ENCODE assay signal across 10 mouse cellular contexts in the genomic region with DNA sequence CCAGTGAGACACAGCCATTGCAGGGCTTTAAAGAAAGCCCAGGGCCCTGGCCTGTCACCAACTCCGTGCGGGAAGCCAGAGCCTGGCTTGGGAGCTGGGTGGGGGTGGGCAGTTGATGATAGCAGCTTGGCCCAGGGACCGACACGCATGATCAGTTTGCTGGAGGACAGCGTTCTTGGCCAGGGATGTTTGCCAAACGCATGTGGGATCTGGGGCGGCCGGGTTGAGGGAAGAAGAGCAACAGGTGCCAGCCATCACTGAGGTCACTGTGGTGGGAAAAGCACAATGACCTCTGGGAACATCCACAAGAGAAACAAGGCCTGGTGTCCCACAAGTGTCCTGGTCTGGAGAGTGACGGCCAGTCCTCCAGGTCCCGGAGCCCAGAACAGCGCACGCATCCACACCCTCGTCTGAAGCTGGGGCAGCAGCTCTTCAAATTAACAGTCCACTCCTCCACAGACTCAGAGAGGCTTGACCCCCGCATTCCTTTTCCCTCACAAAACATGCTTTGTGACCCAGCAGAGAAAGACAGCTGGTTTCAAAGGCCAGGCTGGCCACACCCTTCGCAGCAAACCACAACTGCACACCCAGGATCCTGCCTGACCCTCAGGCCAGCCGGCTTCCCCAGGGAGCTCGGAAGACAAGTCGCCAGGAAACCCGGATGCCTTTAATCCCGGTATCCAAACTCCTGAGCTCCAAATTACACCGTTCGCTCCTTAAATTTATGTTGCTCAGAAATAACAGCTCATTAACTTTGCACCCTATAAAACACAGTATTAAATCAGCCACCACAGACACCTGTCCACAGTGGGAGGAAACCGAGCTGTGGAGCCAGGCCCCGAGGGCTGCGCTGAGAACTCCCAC. TPM values are rescaled to one million over a fixed set of nuclear protein-coding genes. Genes with fewer than 3 reads are reported as not detected.
A peak's percentile ranks its signal among the peaks of the same experiment; 100 is the strongest.
DNase-seq lines count a peak whose midpoint lies in the region; ATAC-seq and TF ChIP-seq lines count a peak whose summit lies in the region.
"Had no signal": no experiment of that assay in that cellular context is flagged by ENCODE, and none has a peak within 500 bp of the region (broad histone marks: within the 10 kb centered on the region; RNA-seq: fewer than 3 reads in every experiment).

No protein-coding gene starts in this region.

- no peak for ATAC-seq in megakaryocyte, adult 5-6 weeks (ENCODE audit: poor library complexity, severe bottlenecking)
- no peak for ATAC-seq in erythroid progenitor cell, adult 5-6 weeks (replicated peaks; ENCODE audit: low FRiP score, poor library complexity, severe bottlenecking)

- no peaks in the 10 kb centered on the region for H3K36me3 ChIP-seq in myocyte (ENCODE audit: control insufficient read depth, insufficient read depth)
- H3K36me3 ChIP-seq: neural tube, embryonic 13.5 days had no signal

- no peak overlapping the region for H3K4me3 ChIP-seq in myocyte
- H3K4me3 ChIP-seq: neural tube, embryonic 13.5 days had no signal

- H3K27me3 ChIP-seq in myocyte (ENCODE audit: control insufficient read depth, insufficient read depth, insufficient read length): peaks cover under 1% of the 10 kb centered on the region

- peak overlapping the region; percentile 61 for H3K4me2 ChIP-seq in myocyte (ENCODE audit: low read depth)
- H3K4me2 ChIP-seq: neural tube, embryonic 13.5 days had no signal

- peak; percentile 35 for DNase-seq in ovary, postnatal 14 days (ENCODE audit: low spot score)
- DNase-seq in ovary, postnatal 36 days (ENCODE audit: low spot score): no peak
- peak; percentile 51 for DNase-seq in gastrocnemius, adult 18-20 months (ENCODE audit: low spot score)
- peak; percentile 73 for DNase-seq in kidney, adult 11 months
- DNase-seq in adrenal gland, postnatal 4 days (ENCODE audit: low spot score in 2 of 2): no peak

- no peaks in the 10 kb centered on the region for H3K79me2 ChIP-seq in myocyte (ENCODE audit: control insufficient read depth, insufficient read depth)

- TF ChIP-seq POLR2A in myocyte (IDR thresholded peaks at IDR 0.05; ENCODE audit: insufficient read length, low read depth): no peak

- H3ac ChIP-seq in myocyte (ENCODE audit: control insufficient read depth, insufficient read length): no peak overlapping the region

TF ChIP-seq in myocyte, 11 proteins besides CTCF, POLR2A, EP300 and RAD21:
- TF ChIP-seq TCF12 (IDR thresholded peaks at IDR 0.05; ENCODE audit: insufficient read depth, poor library complexity, severe bottlenecking) (peak; percentile 90), SRF (IDR thresholded peaks at IDR 0.05; ENCODE audit: control insufficient read depth, insufficient read length, low read depth) (peak; percentile 38), USF1 (IDR thresholded peaks at IDR 0.05; ENCODE audit: low read depth) (no peak), MYOD1 (IDR thresholded peaks at IDR 0.05; ENCODE audit: control insufficient read depth in 1 of 3, insufficient read length in 2 of 3, low read depth in 2 of 3) (peak; percentile 62 to 97 (median 94)), MAX (IDR thresholded peaks at IDR 0.05; ENCODE audit: low read depth) (no peak), TCF3 (IDR thresholded peaks at IDR 0.05; ENCODE audit: insufficient read length, low read depth) (peak; percentile 90), REST (IDR thresholded peaks at IDR 0.05; ENCODE audit: insufficient read depth, insufficient read length) (no peak), MYOG (IDR thresholded peaks at IDR 0.05; ENCODE audit: control insufficient read depth in 1 of 3, insufficient read depth in 1 of 3, insufficient read length in 2 of 3, low read depth in 2 of 3) (peak; percentile 81 to 94 (median 86))

RNA-seq across cellular contexts. Expression of gene Card10, which starts 6.4 kb away (rescaled TPM):
- 1 to 10 TPM; 4.1 to 6.5 TPM for total RNA-seq in gastrocnemius, adult 18-20 months (2021)
- 1.4 TPM for polyA plus RNA-seq in myocyte (2012; fragmentation: generic; extraction: Trizol)
- 10 to 100 TPM; 11.8 to 14.5 TPM for total RNA-seq in adrenal gland, postnatal 4 days (2021)
- 2.3 and 2.7 TPM in 2 replicates for total RNA-seq in megakaryocyte, adult 5-6 weeks (2015)
- total RNA-seq in megakaryocyte, adult 5-6 weeks (2017): 0.92 and 1.1 TPM in 2 replicates
- total RNA-seq in erythroid progenitor cell, adult 5-6 weeks (2015; ENCODE audit: low replicate concordance): 0.42 and 0.72 TPM in 2 replicates
- not detected in 2 replicates for total RNA-seq in erythroid progenitor cell, adult 5-6 weeks (2017; ENCODE audit: low replicate concordance)

RNA-seq across cellular contexts. Expression of gene Mfng, which starts 23.2 kb away (rescaled TPM):
- 1 to 10 TPM; 1.8 to 3.6 TPM for total RNA-seq in gastrocnemius, adult 18-20 months (2021)
- polyA plus RNA-seq in myocyte (2012; fragmentation: generic; extraction: Trizol): 0.06 TPM
- 10 to 100 TPM; 18.3 to 20.0 TPM for total RNA-seq in adrenal gland, postnatal 4 days (2021)
- 8.8 and 9.8 TPM in 2 replicates for total RNA-seq in megakaryocyte, adult 5-6 weeks (2015)
- total RNA-seq in megakaryocyte, adult 5-6 weeks (2017): 5.7 and 5.8 TPM in 2 replicates
- total RNA-seq in erythroid progenitor cell, adult 5-6 weeks (2015; ENCODE audit: low replicate concordance): 1.7 and 1.8 TPM in 2 replicates
- 2.3 TPM in 1 of 2 replicates, not detected in the other for total RNA-seq in erythroid progenitor cell, adult 5-6 weeks (2017; ENCODE audit: low replicate concordance)

RNA-seq across cellular contexts. Expression of gene Cdc42ep1, which starts 46.0 kb away (rescaled TPM):
- 1 to 10 TPM; 5.2 to 9.5 TPM for total RNA-seq in gastrocnemius, adult 18-20 months (2021)
- polyA plus RNA-seq in myocyte (2012; fragmentation: generic; extraction: Trizol): 76.0 TPM
- 10 to 100 TPM; 56.7 to 59.1 TPM for total RNA-seq in adrenal gland, postnatal 4 days (2021)
- not detected in 2 replicates for total RNA-seq in megakaryocyte, adult 5-6 weeks (2015)
- total RNA-seq in megakaryocyte, adult 5-6 weeks (2017): 0.26 TPM in 1 of 2 replicates, not detected in the other
- total RNA-seq in erythroid progenitor cell, adult 5-6 weeks (2015; ENCODE audit: low replicate concordance): not detected in 2 replicates
- total RNA-seq in erythroid progenitor cell, adult 5-6 weeks (2017; ENCODE audit: low replicate concordance): not detected in 2 replicates

RNA-seq across cellular contexts. Expression of gene Lgals2, which starts 58.9 kb away (rescaled TPM):
- not detected for total RNA-seq in gastrocnemius, adult 18-20 months (2021)
- polyA plus RNA-seq in myocyte (2012; fragmentation: generic; extraction: Trizol): 2.2 TPM
- 1 to 10 TPM; 2.6 to 2.9 TPM for total RNA-seq in adrenal gland, postnatal 4 days (2021)
- not detected in 2 replicates for total RNA-seq in megakaryocyte, adult 5-6 weeks (2015)
- 0.26 TPM in 1 of 2 replicates, not detected in the other for total RNA-seq in megakaryocyte, adult 5-6 weeks (2017)
- total RNA-seq in erythroid progenitor cell, adult 5-6 weeks (2015; ENCODE audit: low replicate concordance): not detected in 2 replicates
- total RNA-seq in erythroid progenitor cell, adult 5-6 weeks (2017; ENCODE audit: low replicate concordance): not detected in 2 replicates
- total RNA-seq: layer of hippocampus, postnatal 25 days had no signal
- polyA plus RNA-seq: neural tube, embryonic 13.5 days had no signal

Comparison
In these comparisons a context has a peak if more than half of its experiments do, and no peak if none do; other contexts are left out.
1. DNase-seq: peak in ovary, postnatal 14 days (single experiment), gastrocnemius, adult 18-20 months (single experiment) and kidney, adult 11 months (single experiment); none in ovary, postnatal 36 days (single experiment) and adrenal gland, postnatal 4 days (0 of 2).
2. RNA of gene Cdc42ep1, which starts 46.0 kb away (total RNA-seq): 56.7 to 59.1 TPM in adrenal gland, postnatal 4 days; 5.2 to 9.5 TPM in gastrocnemius, adult 18-20 months, 0.26 TPM in megakaryocyte, adult 5-6 weeks and not detected in erythroid progenitor cell, adult 5-6 weeks; every median in the first group is over 4 times any median in the second.